Mouse (Mus musculus): Measurements from ENCODE around the gene Csf2rb2. TPM values are rescaled to one million over a fixed set of nuclear protein-coding genes. Genes with fewer than 3 reads are reported as not detected.

The Csf2rb2 gene
- polyA plus RNA-seq, 1 experiment from 2014 or later = 0.20 TPM

- Histone ChIP-seq H3K27ac (no peak overlapping the region), H3K4me2 (no peak overlapping the region), H3K27me3 (no peaks in the 10 kb centered on the region; the same call in 1 of the 2 replicates), H3K4me1 (no peaks in the 10 kb centered on the region), H3K9me3 (no peaks in the 10 kb centered on the region), H3K4me3 (replicated peaks) (no peak overlapping the region), H3K9ac (no peak overlapping the region), H3K36me3 (replicated peaks) (no peaks in the 10 kb centered on the region)
- ATAC-seq (ENCODE audit: low FRiP score) = no peak
- 75% methylated on average over 8 of the region's 8 CpGs for WGBS
Measured at GRCm38 (mm10) chr15:78243061-78243460, 62.5 kb downstream of the Csf2rb2 start.

GRCm38 (mm10) chr15:78241335-78241734 lies 64.2 kb downstream of the Csf2rb2 start:
- no peaks in the 10 kb centered on the region for H3K36me3 ChIP-seq (replicated peaks)
- no peaks in the 10 kb centered on the region; the same call in 1 of the 2 replicates for H3K27me3 ChIP-seq
- no peak for ATAC-seq (ENCODE audit: low FRiP score)
- H3K4me3 ChIP-seq (replicated peaks) = no peak overlapping the region
- H3K9me3 ChIP-seq = no peaks in the 10 kb centered on the region
- no peak overlapping the region for H3K27ac ChIP-seq
- 53% methylated on average over 11 of the region's 11 CpGs for WGBS
- no peaks in the 10 kb centered on the region for H3K4me1 ChIP-seq
- H3K4me2 ChIP-seq = no peak overlapping the region
- no peak overlapping the region for H3K9ac ChIP-seq

DNA sequence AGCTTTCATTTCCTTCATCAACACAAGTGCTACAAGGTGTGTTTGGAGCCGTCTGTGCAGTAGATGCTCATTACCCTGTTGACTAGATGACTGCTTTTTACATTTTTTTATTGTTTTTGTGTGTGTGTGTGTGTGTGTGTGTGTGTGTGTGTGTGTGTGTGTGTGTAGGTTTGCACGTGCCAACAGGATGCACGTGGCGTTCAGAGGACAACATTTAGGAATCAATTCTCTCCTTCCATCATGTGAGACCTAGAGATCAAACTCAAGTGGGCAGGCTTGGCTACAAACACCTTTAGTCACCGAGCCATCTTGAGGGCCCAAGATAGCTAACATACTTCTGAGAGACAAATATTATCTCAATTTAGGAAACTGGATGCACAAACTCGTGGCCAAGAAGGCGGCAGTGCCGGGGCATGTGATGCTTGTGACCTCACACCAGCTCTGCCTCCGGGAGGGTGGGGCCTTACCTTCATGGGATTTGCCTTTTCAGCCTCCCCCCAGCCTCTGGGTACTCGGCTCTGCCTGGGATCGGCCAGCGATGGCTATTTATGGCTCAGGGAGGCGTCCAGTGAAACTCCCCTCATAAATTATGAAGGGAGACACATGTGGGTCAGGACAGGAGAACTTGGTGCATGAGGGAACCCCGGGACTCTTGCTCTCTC lies 65.4 kb downstream of the Csf2rb2 start:
- ATAC-seq (ENCODE audit: low FRiP score) = no peak
- 82% methylated on average over 14 of the region's 14 CpGs for WGBS

DNA sequence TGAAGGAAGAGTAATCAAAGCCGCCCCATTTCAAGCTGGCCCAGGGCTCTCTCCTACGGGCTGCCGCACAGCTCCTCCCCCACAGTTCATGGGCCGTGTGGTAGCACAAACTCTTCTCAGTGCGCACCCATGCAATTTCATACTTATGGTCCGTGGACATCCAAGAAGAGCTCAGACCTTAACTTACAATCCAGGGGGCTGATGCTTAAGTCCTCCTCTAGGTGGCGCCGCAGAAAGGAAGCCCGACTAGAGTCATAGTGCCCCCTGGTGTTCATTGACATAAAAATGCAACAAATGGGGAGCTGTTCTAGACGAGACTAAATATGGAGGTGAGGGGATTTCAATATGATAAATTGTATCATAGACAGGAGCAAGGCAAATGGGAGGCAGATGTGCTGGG lies 66.1 kb downstream of the Csf2rb2 start:
- Histone ChIP-seq H3K27ac (no peak overlapping the region), H3K9me3 (no peaks in the 10 kb centered on the region), H3K4me3 (replicated peaks) (no peak overlapping the region), H3K4me1 (no peaks in the 10 kb centered on the region), H3K4me2 (no peak overlapping the region), H3K9ac (no peak overlapping the region), H3K36me3 (replicated peaks) (no peaks in the 10 kb centered on the region), H3K27me3 (peaks cover 5% of the 10 kb centered on the region; the same call in 1 of the 2 replicates)
- 25% methylated on average over 10 of the region's 10 CpGs for WGBS
- ATAC-seq (ENCODE audit: low FRiP score) = no peak

More for the DNA sequence above, 65.4 kb downstream of the Csf2rb2 start:
- H3K27me3 ChIP-seq = no peaks in the 10 kb centered on the region; the same call in 1 of the 2 replicates
- H3K4me1 ChIP-seq = no peaks in the 10 kb centered on the region
- H3K9me3 ChIP-seq = no peaks in the 10 kb centered on the region
- no peaks in the 10 kb centered on the region for H3K36me3 ChIP-seq (replicated peaks)
- no peak overlapping the region for H3K9ac ChIP-seq
- H3K27ac ChIP-seq = no peak overlapping the region
- H3K4me3 ChIP-seq (replicated peaks) = no peak overlapping the region
- H3K4me2 ChIP-seq = no peak overlapping the region

GRCm38 (mm10) chr15:78234823-78235509 lies 70.6 kb downstream of the Csf2rb2 start:
- Histone ChIP-seq H3K27ac (no peak overlapping the region), H3K4me3 (replicated peaks) (no peak overlapping the region), H3K36me3 (replicated peaks) (no peaks in the 10 kb centered on the region), H3K4me1 (peaks cover 10% of the 10 kb centered on the region), H3K4me2 (no peak overlapping the region), H3K27me3 (peaks cover 6% of the 10 kb centered on the region; the same call in 1 of the 2 replicates), H3K9me3 (no peaks in the 10 kb centered on the region), H3K9ac (no peak overlapping the region)
- no peak for ATAC-seq (ENCODE audit: low FRiP score)
- 74% methylated on average over 5 of the region's 5 CpGs for WGBS

Small RNAs within 50 kb of the gene (microRNA-seq; reads per million reads assigned to microRNA genes)
- gene Mir7676-1 (not detected), gene Mir7676-2 (not detected)

Other genes with a start within 250 kb of the Csf2rb2 start
- 2.2 and 2.5 TPM in 2 replicates for gene Cacng2, start 185.7 kb downstream of the Csf2rb2 start, polyA plus RNA-seq (2016; fragmentation: Nextera tagmentation; extraction: Ambion mirVana)
- gene Ift27, start 131.6 kb downstream of the Csf2rb2 start, polyA plus RNA-seq (2016; fragmentation: Nextera tagmentation; extraction: Ambion mirVana) = 127 and 131 TPM in 2 replicates
- gene Pvalb, start 99.3 kb downstream of the Csf2rb2 start, polyA plus RNA-seq (2016; fragmentation: Nextera tagmentation; extraction: Ambion mirVana) = not detected in 2 replicates
- 2.6 and 3.2 TPM in 2 replicates for gene Ncf4, start 60.9 kb downstream of the Csf2rb2 start, polyA plus RNA-seq (2016; fragmentation: Nextera tagmentation; extraction: Ambion mirVana)
- gene Csf2rb, start 20.0 kb upstream of the Csf2rb2 start, polyA plus RNA-seq (2016; fragmentation: Nextera tagmentation; extraction: Ambion mirVana) = 0.90 and 0.91 TPM in 2 replicates
- not detected in 2 replicates for gene Tex33, start 90.2 kb upstream of the Csf2rb2 start, polyA plus RNA-seq (2016; fragmentation: Nextera tagmentation; extraction: Ambion mirVana)
- gene Tst, start 100.2 kb upstream of the Csf2rb2 start, polyA plus RNA-seq (2016; fragmentation: Nextera tagmentation; extraction: Ambion mirVana) = 10.1 and 10.3 TPM in 2 replicates
- gene Mpst, start 100.7 kb upstream of the Csf2rb2 start, polyA plus RNA-seq (2016; fragmentation: Nextera tagmentation; extraction: Ambion mirVana) = 1.7 and 2.8 TPM in 2 replicates
- 67.3 and 79.6 TPM in 2 replicates for gene Kctd17, start 122.8 kb upstream of the Csf2rb2 start, polyA plus RNA-seq (2016; fragmentation: Nextera tagmentation; extraction: Ambion mirVana)
- gene Tmprss6, start 162.9 kb upstream of the Csf2rb2 start, polyA plus RNA-seq (2016; fragmentation: Nextera tagmentation; extraction: Ambion mirVana) = 0.43 and 1.3 TPM in 2 replicates
- gene Il2rb, start 189.6 kb upstream of the Csf2rb2 start, polyA plus RNA-seq (2016; fragmentation: Nextera tagmentation; extraction: Ambion mirVana) = not detected in 2 replicates
- 6.2 and 7.6 TPM in 2 replicates for gene C1qtnf6, start 225.7 kb upstream of the Csf2rb2 start, polyA plus RNA-seq (2016; fragmentation: Nextera tagmentation; extraction: Ambion mirVana)
- gene Sstr3, start 239.0 kb upstream of the Csf2rb2 start, polyA plus RNA-seq (2016; fragmentation: Nextera tagmentation; extraction: Ambion mirVana) = 0.32 and 0.35 TPM in 2 replicates